Comparison of ENCODE assay signal across 18 mouse cellular contexts in the genomic region with DNA sequence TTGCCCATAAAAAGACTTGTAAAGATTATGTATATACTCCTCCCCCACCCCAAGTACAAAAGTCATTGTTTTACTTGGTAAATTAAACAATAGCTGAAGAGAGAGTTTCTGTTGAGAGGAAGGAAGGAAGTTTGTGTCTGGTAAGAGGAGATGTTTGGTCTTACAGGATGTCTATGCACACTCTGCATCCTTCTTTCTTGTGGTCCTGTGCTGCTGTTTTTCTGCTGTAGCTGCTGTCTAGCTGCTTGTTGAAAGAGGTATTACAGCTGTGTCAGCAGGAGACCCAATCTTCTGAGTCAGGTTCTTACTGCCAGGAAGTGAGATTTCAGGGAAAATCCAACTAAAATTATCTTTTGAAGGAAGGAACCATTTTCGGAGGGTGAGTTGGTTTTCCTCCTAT. TPM values are rescaled to one million over a fixed set of nuclear protein-coding genes. Genes with fewer than 3 reads are reported as not detected.
A peak's percentile ranks its signal among the peaks of the same experiment; 100 is the strongest.
DNase-seq lines count a peak whose midpoint lies in the region; ATAC-seq and TF ChIP-seq lines count a peak whose summit lies in the region.
"Had no signal": no experiment of that assay in that cellular context is flagged by ENCODE, and none has a peak within 500 bp of the region (broad histone marks: within the 10 kb centered on the region; RNA-seq: fewer than 3 reads in every experiment).

No protein-coding gene starts in this region.

- TF ChIP-seq CTCF in gastrocnemius, adult 2 months (IDR thresholded peaks at IDR 0.05), result no peak

- intact Hi-C loops in gastrocnemius, adult 2 months (cut with DNase I), result no loop called here

- no peak overlapping the region for H3K4me2 ChIP-seq in heart, embryonic 16.5 days (ENCODE audit: low read depth, low read length)
- no peak overlapping the region for H3K4me2 ChIP-seq in lung, embryonic 16.5 days (ENCODE audit: low read depth, low read length)
- H3K4me2 ChIP-seq: limb, embryonic 13.5 days; midbrain, embryonic 12.5 days had no signal

- 0 out of 2 replicates have a peak, but pooled peaks cover 5% of the 10 kb centered on the region for H3K36me3 ChIP-seq in heart, embryonic 16.5 days (ENCODE audit: control insufficient read depth, insufficient read depth)
- no peaks in the 10 kb centered on the region for H3K36me3 ChIP-seq in lung, embryonic 16.5 days (ENCODE audit: control insufficient read depth, insufficient read depth, low read length)

- H3K27ac ChIP-seq in heart, embryonic 16.5 days (ENCODE audit: low read length), result peak overlapping the region; percentile 44
- H3K27ac ChIP-seq in lung, embryonic 16.5 days (ENCODE audit: low read length), result peak overlapping the region; percentile 70
- H3K27ac ChIP-seq in gastrocnemius, adult 2 months, result no peak overlapping the region
- H3K27ac ChIP-seq: limb, embryonic 13.5 days; midbrain, embryonic 12.5 days had no signal

- ATAC-seq in heart, embryonic 16.5 days (replicated peaks; ENCODE audit: extremely low read depth, insufficient read depth, low FRiP score), result peak; percentile 32; the same call in 1 of the 2 replicates
- peak; percentile 61; the same call in 1 of the 2 replicates for ATAC-seq in lung, embryonic 16.5 days (ENCODE audit: low read depth)
- ATAC-seq in activated CD4-positive, CD25-positive, alpha-beta regulatory T cell, adult 4 months, result peak; percentile 71
- ATAC-seq: forebrain, postnatal 0 days; hindbrain, embryonic 16.5 days had no signal

- H3K4me3 ChIP-seq in heart, embryonic 16.5 days (ENCODE audit: low read length), result no peak overlapping the region
- H3K4me3 ChIP-seq in lung, embryonic 16.5 days (ENCODE audit: low read length), result no peak overlapping the region
- H3K4me3 ChIP-seq in gastrocnemius, adult 2 months, result no peak overlapping the region
- H3K4me3 ChIP-seq: limb, embryonic 13.5 days; midbrain, embryonic 12.5 days; myocyte had no signal

- no peaks in the 10 kb centered on the region for H3K27me3 ChIP-seq in heart, embryonic 16.5 days (ENCODE audit: control insufficient read depth, insufficient read depth, low read length)
- no peaks in the 10 kb centered on the region for H3K27me3 ChIP-seq in lung, embryonic 16.5 days (ENCODE audit: control insufficient read depth, insufficient read depth, low read depth, low read length)
- H3K27me3 ChIP-seq: limb, embryonic 13.5 days; midbrain, embryonic 12.5 days had no signal

- DNase-seq in heart, postnatal 4 days, result no peak
- DNase-seq in lung, adult 18-20 months, result no peak
- DNase-seq in thymus, postnatal 14 days, result peak; percentile 35
- DNase-seq in gastrocnemius, adult 2 months, result no peak
- no peak for DNase-seq in urinary bladder, postnatal 10 days (ENCODE audit: low spot score)
- DNase-seq: adrenal gland, postnatal 36 days; cerebellum, postnatal 10 days; embryo, embryonic 11 days; forebrain, postnatal 0 days; gastrocnemius, postnatal 10 days; lung, postnatal 14 days had no signal

- WGBS in heart, embryonic 16.5 days, result 54% methylated on average over 1 of the region's 1 CpGs
- WGBS in lung, embryonic 16.5 days, result 57% methylated on average over 1 of the region's 1 CpGs

- H3K9me3 ChIP-seq in heart, embryonic 16.5 days (replicated peaks; ENCODE audit: control insufficient read depth, low read length), result no peaks in the 10 kb centered on the region
- H3K9me3 ChIP-seq in lung, embryonic 16.5 days (ENCODE audit: control insufficient read depth, low read length), result no peaks in the 10 kb centered on the region
- H3K9me3 ChIP-seq: limb, embryonic 13.5 days; midbrain, embryonic 12.5 days had no signal

- no peaks in the 10 kb centered on the region for H3K4me1 ChIP-seq in heart, embryonic 16.5 days (ENCODE audit: control insufficient read depth, insufficient read depth, low read length)
- no peaks in the 10 kb centered on the region for H3K4me1 ChIP-seq in lung, embryonic 16.5 days (replicated peaks; ENCODE audit: control insufficient read depth, insufficient read depth, low read length)
- H3K4me1 ChIP-seq: limb, embryonic 13.5 days; midbrain, embryonic 12.5 days had no signal

- no peak overlapping the region for H3K9ac ChIP-seq in heart, embryonic 16.5 days (ENCODE audit: low read length)
- H3K9ac ChIP-seq in lung, embryonic 16.5 days (ENCODE audit: low read length), result no peak overlapping the region
- H3K9ac ChIP-seq: forebrain, postnatal 0 days; limb, embryonic 13.5 days; midbrain, embryonic 12.5 days had no signal

RNA-seq across cellular contexts. Expression of gene Abi2, which starts 51.2 kb away (rescaled TPM):
- polyA plus RNA-seq in heart, embryonic 16.5 days (2015; fragmentation: Nextera tagmentation; extraction: Ambion mirVana), result 23.0 and 23.7 TPM in 2 replicates
- total RNA-seq in heart, postnatal 4 days (2021), result 10 to 100 TPM; 40.6 to 47.6 TPM
- 21.6 and 24.3 TPM in 2 replicates for polyA plus RNA-seq in lung, embryonic 16.5 days (2015; fragmentation: Nextera tagmentation; extraction: Ambion mirVana)
- polyA plus RNA-seq in activated CD4-positive, CD25-positive, alpha-beta regulatory T cell, adult 4 months (2017; shearing (Covaris generic)), result 10 to 100 TPM; 13.5 to 14.4 TPM
- total RNA-seq in gastrocnemius, adult 2 months (2021), result 10 to 100 TPM; 10.8 to 10.9 TPM
